Mouse (Mus musculus) intestine, embryonic 15.5 days (tissue): ENCODE results near the gene Olfr544. TPM values are rescaled to one million over a fixed set of nuclear protein-coding genes. Genes with fewer than 3 reads are reported as not detected.

Experiments used
- polyA plus RNA-seq: library from polyadenylated mRNA; unstranded; fragments of >200 nt; fragmentation: Nextera tagmentation; extraction: Ambion mirVana; gene quantifications from 2 replicates; pipeline ENCODE4 v1.2.1, GENCODE M21; 2015

The Olfr544 gene
- polyA plus RNA-seq, 1 experiment from 2014 or later, result not detected

Other genes starting within 250 kb of the Olfr544 start
- 60.2 and 62.1 TPM in 2 replicates for gene Rhog, start 232.3 kb downstream of the Olfr544 start, polyA plus RNA-seq
- gene Stim1, start 220.5 kb downstream of the Olfr544 start, polyA plus RNA-seq, result 20.1 TPM in 2 replicates
- gene Rrm1, start 46.6 kb downstream of the Olfr544 start, polyA plus RNA-seq, result 127 and 138 TPM in 2 replicates
- gene Olfr543, start 6.6 kb downstream of the Olfr544 start, polyA plus RNA-seq, result 0.13 and 0.19 TPM in 2 replicates
- gene Olfr545, start 11.3 kb upstream of the Olfr544 start, polyA plus RNA-seq, result 0.05 TPM in 1 of 2 replicates, not detected in the other
- gene Olfr547, start 46.4 kb upstream of the Olfr544 start, polyA plus RNA-seq, result not detected in 2 replicates
- not detected in 2 replicates for gene Olfr548-ps1, start 52.6 kb upstream of the Olfr544 start, polyA plus RNA-seq
- gene Olfr549, start 61.6 kb upstream of the Olfr544 start, polyA plus RNA-seq, result not detected in 2 replicates
- gene Trim21, start 77.2 kb upstream of the Olfr544 start, polyA plus RNA-seq, result 0.56 and 1.2 TPM in 2 replicates
- gene Olfr550, start 83.1 kb upstream of the Olfr544 start, polyA plus RNA-seq, result not detected in 2 replicates
- gene Olfr551, start 103.6 kb upstream of the Olfr544 start, polyA plus RNA-seq, result not detected in 2 replicates
- gene Olfr552, start 109.5 kb upstream of the Olfr544 start, polyA plus RNA-seq, result not detected in 2 replicates
- gene Olfr553, start 129.9 kb upstream of the Olfr544 start, polyA plus RNA-seq, result not detected in 2 replicates
- not detected in 2 replicates for gene Olfr554, start 150.1 kb upstream of the Olfr544 start, polyA plus RNA-seq
- gene Olfr555, start 170.5 kb upstream of the Olfr544 start, polyA plus RNA-seq, result not detected in 2 replicates
- not detected in 2 replicates for gene Olfr556, start 176.6 kb upstream of the Olfr544 start, polyA plus RNA-seq
- gene Trim68, start 199.0 kb upstream of the Olfr544 start, polyA plus RNA-seq, result 11.0 and 11.6 TPM in 2 replicates
- gene Olfr557, start 207.6 kb upstream of the Olfr544 start, polyA plus RNA-seq, result not detected in 2 replicates
- 0.20 and 0.28 TPM in 2 replicates for gene Olfr558, start 213.9 kb upstream of the Olfr544 start, polyA plus RNA-seq
- not detected in 2 replicates for gene Olfr33, start 230.8 kb upstream of the Olfr544 start, polyA plus RNA-seq
- gene Olfr559, start 239.2 kb upstream of the Olfr544 start, polyA plus RNA-seq, result not detected in 2 replicates